Mouse (Mus musculus): ENCODE results near the gene Hecw2.

GRCm38 (mm10) chr1:54046923-54047322 is 148.0 kb downstream of the Hecw2 start:
- no peak for TF ChIP-seq CTCF (IDR thresholded peaks at IDR 0.05; ENCODE audit: control insufficient read depth, insufficient read depth, insufficient replicate concordance, low read depth, low read length)
- TF ChIP-seq POLR2A (IDR thresholded peaks at IDR 0.05; ENCODE audit: control insufficient read depth, low read depth, low read length) = no peak

Data from testis, adult 2 months (tissue).